Mouse (Mus musculus): ENCODE measurements around the gene Gm21149. TPM values are rescaled to one million over a fixed set of nuclear protein-coding genes. Genes with fewer than 3 reads are reported as not detected.
"Not testable (repeated sequence)": the region's sequence is repeated elsewhere in the genome, so short reads cannot be mapped to it uniquely, and the experiment has no call there.

Gm21149 gene
- not detected for total RNA-seq (2021)
- long read RNA-seq, experiment 1: 0 reads
- long read RNA-seq, experiment 2: 0 reads

DNA sequence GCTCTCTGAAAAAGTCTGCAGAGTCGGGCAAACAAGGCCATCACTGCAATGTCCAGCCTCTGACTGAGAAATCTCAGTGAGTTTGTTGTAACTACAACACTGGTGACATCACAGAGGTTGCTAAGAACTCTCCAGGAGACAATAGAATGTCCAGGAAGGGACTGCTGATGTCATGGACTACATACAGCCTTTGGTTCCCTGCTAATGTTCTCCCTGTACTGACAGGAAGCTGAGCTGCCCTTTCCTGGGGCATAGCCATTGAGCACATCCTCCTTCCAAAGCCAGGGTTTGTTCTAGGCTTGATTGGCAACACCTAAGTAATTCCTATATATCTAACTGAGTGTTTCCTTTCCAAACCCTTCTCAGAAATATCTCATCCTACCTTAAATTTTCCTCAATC lies at the start of gene Gm21149:
Gene Gm21149, minus strand, starts transcription at position 101 of the 400 bp plus-strand sequence.
- DNase-seq: not testable (repeated sequence)

DNA sequence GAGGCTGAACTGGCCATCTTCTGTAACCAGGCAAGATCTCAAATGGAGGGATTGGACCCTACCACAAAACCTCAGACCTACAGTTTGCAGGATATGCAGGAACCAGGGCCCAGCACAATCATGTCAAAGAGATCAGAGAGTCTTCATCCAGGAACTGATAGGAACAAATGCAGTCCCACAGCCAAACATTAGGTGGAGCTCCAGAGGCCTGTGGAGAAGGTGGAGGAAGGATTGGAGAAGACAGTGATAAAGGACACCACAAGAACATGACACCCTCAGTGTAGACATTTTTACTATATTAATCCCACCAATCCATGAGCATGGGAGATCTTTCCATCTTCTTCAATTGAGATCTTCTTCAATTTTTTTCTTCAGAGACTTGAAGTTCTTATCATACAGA lies 46.1 kb upstream of the Gm21149 start:
- peak; percentile 34 to 43 for DNase-seq

DNA sequence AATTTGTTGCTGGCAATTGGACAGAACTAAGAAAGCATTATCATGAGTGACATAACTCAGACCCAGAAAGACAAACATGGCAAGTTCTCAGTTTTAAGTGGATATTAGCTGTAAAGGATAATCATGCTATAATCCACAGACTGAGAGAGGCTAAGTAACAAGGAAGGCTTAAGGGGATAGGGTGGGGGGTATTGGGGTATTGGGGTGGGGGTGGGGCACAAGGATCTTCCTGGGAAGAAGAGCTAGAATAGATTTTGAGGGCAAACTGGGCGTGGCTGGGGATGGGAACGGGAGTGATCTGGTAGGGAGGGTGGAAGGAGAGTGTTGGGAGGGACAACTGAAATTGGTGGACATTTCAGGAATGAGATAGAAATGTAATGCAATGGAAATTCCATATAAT lies 45.7 kb upstream of the Gm21149 start:
- DNase-seq: not testable (repeated sequence)

DNA sequence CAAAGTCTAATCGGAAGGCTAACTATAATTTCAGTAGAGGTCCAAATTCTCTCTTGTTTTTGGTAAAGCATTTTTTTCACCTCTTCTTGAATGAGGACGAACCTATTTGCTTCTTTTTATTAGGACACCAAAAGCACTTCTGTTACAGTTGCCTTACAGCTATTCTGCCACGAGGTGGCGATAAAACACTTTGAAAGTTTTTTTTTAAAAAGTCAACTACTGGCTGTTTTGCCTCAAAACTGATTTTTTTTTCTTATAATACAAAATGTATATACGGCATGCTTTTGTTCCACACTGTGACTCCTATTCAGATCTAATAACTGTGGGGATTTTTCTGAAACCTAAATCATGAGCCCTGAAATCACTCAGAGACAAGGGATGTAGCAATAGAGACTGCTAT lies 44.1 kb upstream of the Gm21149 start:
- DNase-seq: peak; percentile 3 to 7

DNA sequence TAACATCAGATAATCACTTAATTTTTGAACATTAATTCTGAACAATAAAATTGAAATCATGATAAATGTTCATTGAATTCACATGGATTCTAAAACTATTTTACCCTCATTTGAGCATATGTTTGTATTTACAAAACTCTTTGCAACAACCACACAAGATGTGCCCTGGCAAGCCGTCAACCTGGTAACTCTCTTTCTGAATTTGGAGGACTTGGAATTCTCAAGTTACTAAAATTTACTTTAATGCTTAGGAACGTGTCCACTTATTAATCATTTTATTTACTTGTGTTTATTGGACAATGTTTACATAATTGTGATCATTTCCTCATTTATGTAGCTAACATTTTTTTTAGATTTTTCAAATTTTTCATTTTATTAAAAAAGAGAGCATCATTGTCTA lies 40.8 kb upstream of the Gm21149 start:
- DNase-seq: not testable (repeated sequence)

DNA sequence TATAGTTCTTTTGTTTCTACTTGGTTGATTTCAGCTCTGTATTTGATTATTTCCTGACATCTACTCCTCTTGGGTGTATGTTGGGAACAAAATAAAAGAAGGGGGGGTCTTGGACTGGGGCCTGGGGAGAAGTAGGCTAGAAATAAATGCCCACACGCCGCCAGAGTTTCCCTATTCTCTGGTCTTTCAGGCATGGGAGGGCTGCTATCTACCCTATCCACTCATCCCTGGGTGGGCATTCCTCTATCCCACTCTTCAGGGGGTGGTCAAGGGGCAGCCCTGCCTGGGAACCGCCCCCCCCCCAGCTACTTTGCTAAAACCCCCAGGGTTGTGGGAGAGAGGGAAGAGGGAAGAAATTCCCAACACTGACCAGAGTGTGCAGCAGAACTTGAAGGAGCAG lies 35.9 kb upstream of the Gm21149 start:
- not testable (repeated sequence) for DNase-seq

DNA sequence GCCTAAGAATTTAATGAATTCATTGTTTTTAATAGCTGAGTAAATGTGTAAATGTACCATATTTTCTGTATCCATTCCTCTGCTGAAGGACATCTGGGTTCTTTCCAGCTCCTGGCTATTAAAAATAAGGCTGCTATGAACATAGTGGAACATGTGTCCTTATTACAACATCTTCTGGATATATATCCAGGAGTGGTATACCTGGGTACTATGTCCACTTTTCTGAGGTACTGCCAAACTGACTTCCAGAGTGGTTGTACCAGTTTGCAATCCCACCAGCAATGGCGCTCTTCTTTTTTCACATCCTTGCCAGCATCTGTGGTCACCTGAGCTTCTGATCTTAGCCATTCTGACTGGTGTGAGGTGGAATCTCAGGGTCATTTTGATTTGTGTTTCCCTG lies 33.6 kb upstream of the Gm21149 start:
- DNase-seq: not testable (repeated sequence)

DNA sequence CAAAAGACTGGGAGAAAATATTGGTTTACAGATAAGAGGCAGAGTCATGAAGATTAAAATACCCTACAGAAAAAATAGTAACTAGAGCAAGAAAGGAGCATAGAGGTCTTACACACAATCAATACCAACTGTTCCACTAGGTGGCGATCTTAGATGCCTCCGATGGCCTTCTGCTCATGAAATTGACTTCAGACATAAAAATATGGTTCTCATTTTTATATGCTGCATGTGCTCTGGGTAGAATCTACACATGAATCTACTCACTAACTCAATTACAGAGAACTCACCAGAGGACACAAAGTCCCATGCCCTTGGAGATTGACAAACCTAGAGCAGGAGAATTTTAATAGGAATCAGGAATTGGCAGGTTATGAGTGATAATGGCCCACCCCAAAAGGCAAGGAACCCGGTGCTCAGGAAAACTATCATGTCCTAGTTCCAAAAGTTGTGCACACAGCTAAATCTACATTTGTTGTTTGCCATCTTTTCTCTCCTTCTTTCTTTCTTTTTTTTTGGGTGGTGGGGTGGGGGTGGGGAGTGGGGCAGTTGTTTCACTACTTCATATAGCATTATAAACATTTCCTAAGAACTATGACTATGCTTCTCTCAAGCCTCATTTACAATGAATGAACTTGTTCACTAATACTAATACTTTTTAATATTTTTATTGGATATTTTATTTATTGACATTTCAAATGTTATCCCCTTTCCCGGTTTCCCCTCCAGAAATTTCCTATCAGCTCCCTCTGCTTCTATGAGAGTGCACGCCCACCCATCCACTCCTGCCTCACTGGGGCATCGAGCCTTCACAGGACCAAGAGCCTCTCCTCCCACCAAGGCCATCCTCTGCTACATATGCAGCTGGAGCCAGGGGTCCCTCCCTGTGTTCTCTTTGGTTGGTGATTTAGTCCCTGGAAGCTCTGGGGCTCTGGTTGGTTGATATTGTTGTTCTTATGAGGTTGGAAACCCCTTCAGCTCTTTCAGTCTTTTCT lies 32.4 kb upstream of the Gm21149 start:
- peak; percentile 7 to 37 for DNase-seq

DNA sequence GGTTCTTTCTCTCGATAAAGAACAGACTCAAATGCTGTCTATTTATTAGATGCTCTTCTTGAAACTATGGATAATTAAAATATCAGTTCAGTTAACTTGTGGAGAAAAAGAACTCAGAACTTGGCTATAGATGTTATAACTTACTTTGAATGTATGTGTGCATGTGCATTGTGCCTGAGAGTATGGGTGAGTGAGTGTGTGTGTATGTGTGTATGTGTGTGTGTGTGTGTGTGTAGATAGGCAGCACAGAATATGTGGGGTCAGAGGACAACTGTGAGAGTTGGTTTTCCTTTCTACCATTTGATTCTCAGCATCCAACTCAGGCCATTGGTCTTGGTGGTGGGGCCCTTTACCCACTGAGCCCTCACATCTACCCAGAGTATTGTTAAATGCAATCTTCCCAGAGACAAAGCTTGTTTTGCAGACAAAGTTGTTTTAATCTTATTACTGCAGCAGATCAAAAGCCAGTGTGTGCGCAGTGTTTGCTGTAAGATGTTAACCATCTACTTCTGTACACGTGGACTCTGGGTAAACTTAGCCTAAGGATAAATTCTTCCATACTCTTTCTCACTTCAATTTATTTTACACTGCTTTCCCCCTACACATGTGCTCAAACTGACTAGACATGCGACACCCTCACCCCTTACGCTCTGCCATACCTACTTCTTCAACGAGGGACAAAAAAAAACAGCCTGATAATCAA lies 31.6 kb upstream of the Gm21149 start:
- not testable (repeated sequence) for DNase-seq

DNA sequence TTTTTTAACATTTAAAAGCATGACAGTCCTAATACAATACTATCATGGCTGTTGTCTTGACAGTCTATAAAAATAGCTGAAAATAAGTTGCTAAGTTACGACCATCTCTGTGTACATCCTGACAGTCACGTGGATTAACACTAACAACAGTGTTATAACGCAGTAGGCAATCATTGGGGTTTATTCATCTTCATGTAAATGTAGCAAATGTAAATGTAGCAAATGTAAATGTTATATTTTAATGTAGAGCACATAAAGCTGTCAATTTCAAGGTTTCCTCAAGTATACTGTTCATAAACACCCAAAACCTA lies 30.9 kb upstream of the Gm21149 start:
- no peak for DNase-seq

DNA sequence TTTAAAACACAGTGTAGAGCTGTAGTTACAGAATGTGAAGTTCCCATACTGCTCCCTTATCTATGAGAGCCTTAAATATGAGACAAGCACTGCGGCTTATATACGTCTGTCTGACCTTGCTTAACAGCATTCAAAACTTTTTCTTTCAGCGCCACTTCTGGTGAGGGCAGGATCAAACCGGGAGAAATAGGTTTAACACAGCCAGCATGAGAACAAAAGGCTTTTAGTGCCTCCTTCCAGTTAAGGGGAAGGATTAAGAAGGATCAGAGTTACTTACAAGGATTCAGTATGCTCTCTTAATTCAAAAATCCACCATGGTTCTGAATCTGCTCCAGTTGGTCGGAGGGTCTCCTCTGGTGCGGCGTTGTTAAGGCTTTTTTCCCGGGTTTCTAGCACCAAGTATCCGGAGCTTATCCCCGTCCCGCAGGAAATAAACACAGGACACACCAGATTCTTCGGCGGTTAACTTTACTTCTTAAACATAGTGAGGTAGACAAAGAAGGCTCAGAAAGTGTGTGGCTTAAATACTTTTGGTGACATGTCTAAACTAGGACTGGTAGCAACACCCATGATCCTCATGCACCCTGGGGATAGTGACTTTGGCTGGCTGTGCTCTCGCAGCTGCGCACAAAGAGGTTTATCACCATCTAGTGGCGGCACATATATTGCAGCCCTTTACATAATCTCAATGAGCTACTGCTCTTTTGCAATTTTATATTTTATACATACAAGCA lies 30.4 kb upstream of the Gm21149 start:
- DNase-seq: peak; percentile 18 to 56

DNA sequence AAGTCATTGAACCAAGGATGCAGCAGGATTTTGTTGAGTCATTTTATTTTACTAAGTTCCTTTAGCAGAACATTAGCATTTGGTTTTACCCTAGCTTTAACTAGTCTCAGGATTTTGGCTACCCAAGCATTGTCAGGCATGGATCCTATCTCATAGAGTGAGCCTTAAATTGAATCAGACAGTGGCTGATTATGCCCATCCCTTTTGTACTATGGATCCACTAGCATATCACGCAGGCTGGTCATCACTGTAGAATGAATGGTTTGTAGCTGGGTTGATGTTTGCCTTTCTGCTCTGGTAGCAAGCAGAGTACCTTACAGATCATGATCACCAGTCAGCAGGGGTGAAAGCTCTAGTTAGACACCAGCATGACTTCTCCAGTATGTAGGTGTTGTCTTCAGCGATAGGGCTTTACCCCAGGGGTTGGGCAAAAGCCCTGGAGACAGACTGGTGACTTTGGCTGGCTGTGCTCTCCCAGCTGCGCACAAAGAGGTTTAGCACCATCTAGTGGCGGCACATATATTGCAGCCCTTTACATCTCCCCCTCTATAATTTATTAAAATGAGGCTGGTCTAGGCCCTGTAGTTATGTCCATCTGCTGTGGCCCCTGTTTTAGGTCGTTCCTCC lies 22.6 kb upstream of the Gm21149 start:
- peak; percentile 49 to 60 for DNase-seq

DNA sequence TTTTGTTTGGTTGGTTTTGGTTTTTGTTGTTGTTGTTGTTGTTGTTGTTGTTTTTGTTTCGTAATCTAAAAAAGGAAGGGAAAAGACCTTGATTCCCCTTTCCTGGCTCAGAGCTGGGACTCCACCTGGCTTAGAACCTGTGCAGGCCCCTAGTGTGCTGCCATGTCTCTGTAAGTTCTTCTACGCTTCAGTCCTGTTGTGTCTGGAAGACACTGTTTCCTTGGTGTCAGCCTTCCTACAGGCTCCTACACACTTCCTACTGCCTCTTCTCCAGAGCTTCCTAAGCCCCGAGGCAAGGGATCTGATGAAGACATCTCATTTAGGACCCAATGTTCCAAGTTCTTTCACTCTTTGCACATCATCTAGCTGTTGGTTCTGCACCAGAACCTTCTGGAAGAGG lies 22.0 kb upstream of the Gm21149 start:
- not testable (repeated sequence) for DNase-seq

DNA sequence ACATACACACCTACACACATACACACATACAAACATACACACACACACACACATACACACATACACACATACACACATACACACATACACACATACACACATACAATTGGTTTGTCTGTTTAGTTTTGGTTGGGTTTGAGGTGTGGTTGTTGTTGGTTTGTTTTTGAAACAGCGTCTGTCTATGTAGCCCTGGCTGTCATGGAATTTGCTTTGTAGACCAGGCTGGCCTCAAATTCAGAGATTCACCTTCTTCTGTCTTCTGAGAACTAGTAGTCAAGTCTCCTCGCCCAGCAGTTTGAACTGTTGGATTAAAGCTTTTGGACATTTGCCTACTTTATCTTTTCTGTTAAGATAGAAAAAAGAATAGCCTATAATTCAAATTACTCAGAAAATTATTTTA lies 14.6 kb upstream of the Gm21149 start:
- DNase-seq: not testable (repeated sequence)

DNA sequence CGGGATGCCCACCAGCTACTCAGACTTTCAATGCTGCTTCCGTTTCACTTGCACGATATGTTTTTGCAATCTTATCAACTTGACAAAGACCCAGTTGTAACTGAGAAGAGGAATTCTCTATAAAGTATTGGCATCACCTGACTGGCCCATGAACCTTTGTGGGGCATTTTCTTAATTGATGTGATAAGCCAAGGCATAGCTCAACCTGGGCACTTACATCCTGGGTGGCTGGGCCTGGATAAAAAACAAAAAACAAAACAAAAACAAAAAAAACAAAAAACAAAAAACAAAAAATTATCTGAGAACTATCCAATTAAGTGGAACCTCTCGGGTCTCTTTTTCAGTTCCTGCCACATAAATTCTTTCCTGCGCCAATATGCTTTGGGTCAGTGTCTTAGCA lies 12.4 kb upstream of the Gm21149 start:
- DNase-seq: no peak

DNA sequence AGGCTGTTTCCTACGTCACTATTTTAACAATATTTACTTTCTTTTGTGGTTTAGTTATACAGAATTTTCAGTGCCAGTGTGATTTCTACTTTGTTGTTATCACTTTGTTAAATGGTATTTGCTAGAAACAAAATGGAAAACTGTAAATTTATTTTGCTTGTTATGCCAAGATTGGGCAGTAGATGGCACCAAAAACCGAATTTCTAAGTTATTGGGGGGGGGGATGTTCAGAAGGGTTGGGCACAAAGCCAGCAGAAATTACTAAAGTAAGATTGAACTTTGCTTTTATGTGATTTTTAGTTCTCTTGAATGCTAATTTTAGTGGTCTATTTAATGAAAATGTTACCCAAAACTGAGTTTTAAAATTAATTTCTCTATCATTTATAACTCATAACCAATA lies 8.3 kb upstream of the Gm21149 start:
- not testable (repeated sequence) for DNase-seq

DNA sequence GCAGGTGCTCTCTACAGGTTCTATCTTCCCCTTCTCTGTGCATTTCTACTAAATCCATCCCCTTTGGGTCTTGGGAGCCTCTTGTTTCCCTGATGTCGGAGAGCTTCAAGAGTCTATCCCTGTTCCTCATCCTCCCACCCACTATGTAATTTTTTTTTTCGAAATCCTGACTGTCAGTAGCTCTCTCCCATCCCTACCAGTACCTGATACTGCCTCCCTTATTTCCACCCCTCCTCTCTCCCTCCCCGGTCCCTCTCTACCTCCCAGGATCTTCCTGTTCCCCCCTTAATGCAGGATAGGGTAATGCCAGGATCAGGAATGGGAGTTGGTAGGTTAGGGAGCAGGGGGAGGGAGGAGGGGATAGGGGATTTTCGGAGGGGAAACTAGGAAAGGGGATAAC lies 7.3 kb upstream of the Gm21149 start:
- not testable (repeated sequence) for DNase-seq

DNA sequence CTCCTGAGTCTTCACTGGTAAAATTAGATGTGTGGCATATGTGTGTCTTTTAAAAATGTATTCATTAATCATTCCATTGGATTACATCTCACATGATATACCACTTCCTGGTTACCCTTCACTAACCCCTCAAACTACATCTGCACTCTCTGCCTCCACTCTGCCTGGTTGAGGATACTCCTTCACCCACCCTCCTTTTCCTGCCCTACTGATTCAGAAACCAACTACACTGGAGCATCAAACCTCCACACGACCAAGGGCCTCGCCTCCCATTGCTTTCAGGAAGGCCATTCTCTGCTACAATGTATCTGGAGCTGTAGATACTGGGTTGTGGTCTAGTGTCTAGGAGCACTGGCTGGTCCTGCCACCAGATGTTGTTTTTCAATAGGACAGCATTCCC lies 6.5 kb upstream of the Gm21149 start:
- DNase-seq: not testable (repeated sequence)

DNA sequence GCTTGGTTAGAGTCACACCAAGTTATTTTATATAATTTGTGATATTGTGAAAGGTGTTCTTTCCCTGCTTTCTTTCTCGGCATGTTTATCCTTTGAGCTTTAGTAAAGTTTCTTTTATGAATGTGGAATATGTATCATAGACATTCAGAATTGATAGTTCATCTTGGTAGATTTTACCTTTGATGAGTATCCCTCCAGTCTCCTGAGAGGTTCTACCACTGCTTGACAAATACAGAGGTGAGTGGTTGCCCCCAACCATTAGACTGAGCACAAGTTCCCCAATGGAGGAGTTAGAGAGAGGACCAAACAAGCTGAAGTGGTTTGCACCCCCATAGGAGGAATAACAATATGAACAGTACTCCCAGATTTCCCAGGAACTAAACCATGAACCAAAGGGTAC lies 6.2 kb downstream of the Gm21149 start:
- not testable (repeated sequence) for DNase-seq

DNA sequence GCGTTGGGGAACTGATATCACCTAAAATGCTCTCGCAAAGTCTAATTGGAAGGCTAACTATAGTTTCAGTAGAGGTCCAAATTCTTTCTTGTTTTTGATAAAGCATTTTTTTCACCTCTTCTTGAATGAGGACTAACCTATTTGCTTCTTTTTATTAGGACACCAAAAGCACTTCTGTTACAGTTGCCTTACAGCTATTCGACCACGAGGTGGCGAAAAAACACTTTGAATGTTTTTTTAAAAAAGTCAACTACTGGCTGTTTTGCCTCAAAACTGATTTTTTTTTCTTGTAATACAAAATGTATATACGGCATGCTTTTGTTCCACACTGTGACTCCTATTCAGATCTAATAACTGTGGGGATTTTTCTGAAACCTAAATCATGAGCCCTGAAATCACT lies 8.6 kb downstream of the Gm21149 start:
- not testable (repeated sequence) for DNase-seq

DNA sequence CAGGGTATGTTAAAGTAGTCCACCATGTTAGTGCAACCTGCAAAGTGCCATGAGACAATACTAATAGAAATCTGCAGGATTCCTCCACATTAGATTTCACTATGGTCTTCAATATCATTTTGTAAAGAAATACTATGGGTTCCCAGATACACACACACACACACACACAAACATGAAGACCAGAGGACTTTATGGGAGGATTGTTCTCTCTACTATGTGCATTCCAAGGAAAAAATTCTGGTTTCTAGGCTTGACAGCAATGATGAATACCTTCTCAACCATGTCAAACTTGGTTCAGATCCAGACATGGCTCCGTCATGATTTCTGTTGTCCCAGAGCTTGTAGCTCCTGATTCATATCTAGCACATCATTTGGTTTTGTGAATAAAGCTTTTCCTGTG lies 10.1 kb downstream of the Gm21149 start:
- not testable (repeated sequence) for DNase-seq

DNA sequence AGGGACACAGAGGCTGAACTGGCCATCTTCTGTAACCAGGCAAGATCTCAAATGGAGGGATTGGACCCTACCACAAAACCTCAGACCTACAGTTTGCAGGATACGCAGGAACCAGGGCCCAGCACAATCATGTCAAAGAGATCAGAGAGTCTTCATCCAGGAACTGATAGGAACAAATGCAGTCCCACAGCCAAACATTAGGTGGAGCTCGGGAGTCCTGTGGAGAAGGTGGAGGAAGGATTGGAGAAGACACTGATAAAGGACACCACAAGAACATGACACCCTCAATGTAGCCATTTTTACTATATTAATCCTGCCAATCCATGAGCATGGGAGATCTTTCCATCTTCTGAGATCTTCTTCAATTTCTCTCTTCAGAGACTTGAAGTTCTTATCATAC lies 12.8 kb downstream of the Gm21149 start:
- peak; percentile 48 to 58 for DNase-seq

Data from adrenal gland, postnatal 36 days (tissue).